Mouse (Mus musculus) intestine, embryonic 16.5 days (tissue): ENCODE measurements around the gene Gm45753. TPM values are rescaled to one million over a fixed set of nuclear protein-coding genes. Genes with fewer than 3 reads are reported as not detected.

Source experiments
- ATAC-seq: fragments of 200-750 bp; cut with Nextera tagmentation; 2 replicates; pipeline ENCODE4 v1.8.0; 2017; ENCODE audit warnings: moderate TSS enrichment, moderate library complexity
- H3K27ac ChIP-seq: fragments of 300-500 bp; sonication (generic); 2 replicates; pipeline ENCODE4 v1.5.1; 2014; ENCODE audit warnings: mild to moderate bottlenecking, low read length
- H3K27me3 ChIP-seq: fragments of 300-500 bp; sonication (generic); replicated peaks from 2 replicates; pipeline ENCODE4 v1.6.1; 2014; ENCODE audit warnings: low read length, control low read depth, mixed read lengths; ENCODE audit not compliant: control insufficient read depth, insufficient read depth
- H3K36me3 ChIP-seq: fragments of 300-500 bp; sonication (generic); 2 replicates; pipeline ENCODE4 v1.6.1; 2014; ENCODE audit warnings: low read length, control low read depth; ENCODE audit not compliant: control insufficient read depth, insufficient read depth
- H3K4me1 ChIP-seq: fragments of 300-500 bp; sonication (generic); 2 replicates; pipeline ENCODE4 v1.6.1; 2014; ENCODE audit warnings: low read length, control low read depth, mixed read lengths; ENCODE audit not compliant: control insufficient read depth, insufficient read depth
- H3K4me2 ChIP-seq: fragments of 300-500 bp; sonication (generic); 2 replicates; pipeline ENCODE4 v1.6.1; 2014; ENCODE audit warnings: low read depth, low read length, control low read depth
- H3K4me3 ChIP-seq: fragments of 300-500 bp; sonication (generic); 2 replicates; pipeline ENCODE4 v1.5.1; 2014; ENCODE audit warnings: mild to moderate bottlenecking, low read length
- H3K9ac ChIP-seq: fragments of 300-500 bp; sonication (generic); 2 replicates; pipeline ENCODE4 v1.6.1; 2014; ENCODE audit warnings: low read depth, low read length
- H3K9me3 ChIP-seq: fragments of 300-500 bp; sonication (generic); 2 replicates; pipeline ENCODE4 v1.6.1; 2016; ENCODE audit warnings: low read length, control low read depth; ENCODE audit not compliant: control insufficient read depth
- WGBS: fragments of 180-500 bp; shearing (Covaris S2); extraction: QIAGEN DNeasy Blood & Tissue Kit; methylation state at CpG from one replicate; pipeline ENCODE4 v1.1.7; 2014; 5-methylcytosine and 5-hydroxymethylcytosine counted together
- polyA plus RNA-seq: library from polyadenylated mRNA; unstranded; fragments of >200 nt; fragmentation: Nextera tagmentation; extraction: Ambion mirVana; gene quantifications from 2 replicates; pipeline ENCODE4 v1.2.1, GENCODE M21; 2015

Gene Gm45753
- polyA plus RNA-seq, 1 experiment from 2014 or later: 0.54 TPM

DNA sequence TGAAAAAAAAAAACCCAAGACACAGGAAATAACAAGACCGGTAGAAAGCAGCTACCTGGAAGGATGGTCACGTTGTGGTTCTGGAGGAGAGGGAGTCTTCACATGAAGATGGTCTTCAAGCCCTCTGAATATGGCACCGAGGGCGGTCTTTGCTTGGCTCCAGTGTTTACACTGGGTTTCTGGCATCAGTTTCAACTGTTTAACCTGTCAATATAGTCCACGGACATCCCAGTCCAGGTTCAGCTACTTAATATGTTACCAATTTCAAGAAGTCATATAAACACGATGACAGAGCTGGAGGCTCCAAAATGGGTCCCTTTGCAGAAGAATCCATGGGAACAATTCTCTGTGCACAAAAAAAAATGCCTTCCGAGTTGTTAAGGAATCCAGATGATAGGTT, 13.6 kb downstream of the Gm45753 start, which contains the start of gene Klkb1:
Gene Klkb1, minus strand, starts transcription at position 173 of the 400 bp plus-strand sequence.
- no peaks in the 10 kb centered on the region for H3K9me3 ChIP-seq
- no peak within 1 kb of the TSS for H3K27ac ChIP-seq
- H3K36me3 ChIP-seq: no peaks in the 10 kb centered on the region
- no peak for ATAC-seq
- 71% methylated on average over 7 of the region's 7 CpGs for WGBS
- H3K4me2 ChIP-seq: no peak within 1 kb of the TSS
- no peaks in the 10 kb centered on the region for H3K4me1 ChIP-seq
- H3K27me3 ChIP-seq: no peaks in the 10 kb centered on the region
- no peak within 1 kb of the TSS for H3K9ac ChIP-seq
- H3K4me3 ChIP-seq: no peak within 1 kb of the TSS

DNA sequence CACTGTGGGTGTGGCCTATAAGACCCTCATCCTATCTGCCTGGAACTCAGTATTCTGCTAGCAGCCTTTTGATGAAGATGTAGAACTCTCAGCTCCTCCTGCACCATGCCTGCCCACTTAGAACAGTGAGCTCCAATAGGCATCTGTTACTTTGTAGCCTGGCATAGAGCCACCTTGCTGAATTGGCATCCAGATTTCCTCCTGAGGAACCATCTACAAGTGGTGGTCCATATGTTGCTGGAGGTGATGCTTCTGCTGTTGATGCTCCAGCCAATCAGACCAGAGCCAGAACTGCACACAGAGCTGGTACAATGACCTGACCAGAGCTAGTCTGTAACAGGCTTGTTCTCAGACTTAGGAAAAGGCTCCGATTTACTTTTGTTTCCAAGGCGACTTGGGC, 16.5 kb downstream of the Gm45753 start:
- no peak overlapping the region for H3K27ac ChIP-seq
- no peak for ATAC-seq

DNA sequence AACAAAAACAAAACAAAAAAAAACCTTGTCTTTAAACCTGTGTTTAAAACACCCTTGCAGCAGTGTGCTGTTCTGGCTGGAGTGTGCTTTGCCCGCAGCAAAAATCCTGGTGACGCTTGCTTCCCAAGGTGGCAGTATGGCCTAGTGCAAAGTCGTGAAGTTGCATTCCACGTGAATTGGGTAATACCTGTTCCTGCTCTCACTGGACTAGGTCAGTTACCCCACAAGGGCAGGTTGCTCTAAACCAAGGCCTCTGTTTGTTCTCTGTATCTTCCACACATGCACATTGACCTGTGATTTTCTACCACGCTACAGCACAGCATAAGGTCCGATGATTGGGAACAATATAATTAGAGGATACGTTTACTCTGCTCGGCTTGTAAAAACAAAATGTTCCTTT, 26.6 kb downstream of the Gm45753 start:
- no peaks in the 10 kb centered on the region for H3K9me3 ChIP-seq
- no peak overlapping the region for H3K4me3 ChIP-seq
- no peaks in the 10 kb centered on the region for H3K27me3 ChIP-seq
- H3K36me3 ChIP-seq: no peaks in the 10 kb centered on the region
- no peak overlapping the region for H3K27ac ChIP-seq
- no peak overlapping the region for H3K9ac ChIP-seq
- H3K4me2 ChIP-seq: no peak overlapping the region
- no peak for ATAC-seq
- H3K4me1 ChIP-seq: no peaks in the 10 kb centered on the region
- 65% methylated on average over 8 of the region's 8 CpGs for WGBS

More for the DNA sequence above, 16.5 kb downstream of the Gm45753 start:
- Histone ChIP-seq H3K9ac (no peak overlapping the region), H3K27me3 (no peaks in the 10 kb centered on the region), H3K9me3 (no peaks in the 10 kb centered on the region), H3K4me1 (no peaks in the 10 kb centered on the region), H3K4me3 (no peak overlapping the region), H3K36me3 (no peaks in the 10 kb centered on the region), H3K4me2 (no peak overlapping the region)
- WGBS: 88% methylated on average over 2 of the region's 2 CpGs

DNA sequence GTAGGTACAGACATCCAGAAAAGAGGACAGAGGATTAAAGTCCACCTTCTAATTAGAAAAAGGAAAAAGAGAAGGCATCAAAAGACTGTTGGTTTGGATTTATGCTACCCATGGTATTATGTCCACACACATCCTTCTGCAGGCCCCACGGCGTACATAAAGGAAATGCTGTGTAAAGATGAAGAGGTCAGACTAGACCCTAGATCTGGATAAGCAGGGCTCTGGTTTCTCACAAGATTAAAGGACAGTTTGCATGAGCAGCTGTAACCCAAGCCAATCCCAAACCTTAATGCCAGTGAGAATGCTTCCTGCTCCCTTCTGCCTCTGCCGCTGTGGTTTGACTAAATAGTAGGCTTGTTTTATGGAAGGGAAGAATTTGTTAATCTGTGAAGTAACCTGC, 30.8 kb downstream of the Gm45753 start:
- 51% methylated on average over 3 of the region's 3 CpGs for WGBS
- Histone ChIP-seq H3K9me3 (no peaks in the 10 kb centered on the region), H3K4me3 (no peak overlapping the region), H3K4me2 (no peak overlapping the region), H3K27ac (no peak overlapping the region), H3K27me3 (no peaks in the 10 kb centered on the region), H3K9ac (no peak overlapping the region), H3K4me1 (no peaks in the 10 kb centered on the region), H3K36me3 (no peaks in the 10 kb centered on the region)
- ATAC-seq: no peak

DNA sequence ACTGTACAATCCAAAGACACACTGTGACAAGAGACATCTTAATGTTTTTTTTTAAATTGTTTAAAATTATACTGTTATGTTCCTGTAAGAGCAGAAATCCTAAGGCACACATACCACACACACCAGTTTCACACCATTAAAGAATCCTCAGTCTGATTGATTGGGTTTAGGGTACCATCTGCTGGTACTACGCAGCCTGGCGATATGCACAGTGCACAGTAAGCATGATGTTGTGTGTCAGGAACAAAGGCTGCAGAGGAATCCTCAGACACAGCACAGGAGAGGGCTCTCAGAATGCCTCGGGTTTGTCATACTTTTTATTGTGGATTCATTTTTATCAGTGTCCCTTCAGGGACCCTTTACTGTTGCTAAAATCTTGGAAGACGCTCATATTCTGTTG, 33.9 kb downstream of the Gm45753 start:
- Histone ChIP-seq H3K27me3 (no peaks in the 10 kb centered on the region), H3K9me3 (no peaks in the 10 kb centered on the region), H3K36me3 (no peaks in the 10 kb centered on the region), H3K27ac (no peak overlapping the region), H3K9ac (no peak overlapping the region), H3K4me1 (no peaks in the 10 kb centered on the region), H3K4me2 (no peak overlapping the region), H3K4me3 (no peak overlapping the region)
- ATAC-seq: no peak
- 64% methylated on average over 4 of the region's 4 CpGs for WGBS

DNA sequence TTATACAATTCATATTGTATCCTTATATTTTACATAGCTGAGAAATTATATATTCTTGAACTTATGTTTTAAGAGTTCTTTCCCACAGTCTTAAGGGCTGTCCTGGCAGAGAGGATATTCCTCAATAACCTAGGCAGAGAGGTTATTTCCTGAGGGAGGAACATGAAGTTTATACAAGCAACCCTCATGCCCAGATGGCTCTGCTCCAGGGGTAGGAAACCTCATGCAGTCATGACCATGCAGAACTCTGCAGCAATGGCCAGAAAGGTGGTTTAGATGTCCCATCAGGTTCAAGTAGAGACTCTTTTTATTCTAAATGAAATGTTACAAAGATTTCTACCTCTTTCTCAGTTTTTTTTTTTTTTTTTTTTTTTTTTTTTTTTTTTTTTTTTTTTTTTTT, 39.2 kb downstream of the Gm45753 start:
- no peaks in the 10 kb centered on the region for H3K4me1 ChIP-seq
- H3K4me3 ChIP-seq: no peak overlapping the region
- H3K4me2 ChIP-seq: no peak overlapping the region
- H3K9ac ChIP-seq: no peak overlapping the region
- no peak overlapping the region for H3K27ac ChIP-seq
- H3K27me3 ChIP-seq: no peaks in the 10 kb centered on the region
- ATAC-seq: no peak
- no peaks in the 10 kb centered on the region for H3K36me3 ChIP-seq
- H3K9me3 ChIP-seq: no peaks in the 10 kb centered on the region

DNA sequence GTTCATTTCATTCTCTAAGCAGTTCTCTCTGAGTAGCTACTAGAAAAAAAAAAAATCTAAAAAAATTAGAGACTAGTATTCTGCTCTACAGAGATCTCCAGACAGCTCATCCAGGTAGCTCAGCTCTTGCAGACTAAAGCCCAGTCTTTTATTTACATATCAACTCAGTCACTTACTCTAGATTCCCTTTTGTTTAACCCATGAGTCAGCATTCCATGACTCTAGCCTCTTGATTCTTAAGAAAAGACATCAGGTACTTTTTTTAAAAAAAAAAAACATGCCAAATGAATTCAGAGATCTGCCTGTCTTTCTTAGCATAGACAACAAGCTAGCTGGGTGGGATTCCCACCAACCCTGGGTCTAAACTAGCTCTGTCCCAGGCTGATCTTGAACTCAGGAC, 39.8 kb downstream of the Gm45753 start:
- H3K4me3 ChIP-seq: no peak overlapping the region
- H3K9me3 ChIP-seq: no peaks in the 10 kb centered on the region
- no peak overlapping the region for H3K9ac ChIP-seq
- ATAC-seq: no peak
- H3K36me3 ChIP-seq: no peaks in the 10 kb centered on the region
- H3K4me1 ChIP-seq: no peaks in the 10 kb centered on the region
- no peaks in the 10 kb centered on the region for H3K27me3 ChIP-seq
- no peak overlapping the region for H3K4me2 ChIP-seq
- H3K27ac ChIP-seq: no peak overlapping the region

DNA sequence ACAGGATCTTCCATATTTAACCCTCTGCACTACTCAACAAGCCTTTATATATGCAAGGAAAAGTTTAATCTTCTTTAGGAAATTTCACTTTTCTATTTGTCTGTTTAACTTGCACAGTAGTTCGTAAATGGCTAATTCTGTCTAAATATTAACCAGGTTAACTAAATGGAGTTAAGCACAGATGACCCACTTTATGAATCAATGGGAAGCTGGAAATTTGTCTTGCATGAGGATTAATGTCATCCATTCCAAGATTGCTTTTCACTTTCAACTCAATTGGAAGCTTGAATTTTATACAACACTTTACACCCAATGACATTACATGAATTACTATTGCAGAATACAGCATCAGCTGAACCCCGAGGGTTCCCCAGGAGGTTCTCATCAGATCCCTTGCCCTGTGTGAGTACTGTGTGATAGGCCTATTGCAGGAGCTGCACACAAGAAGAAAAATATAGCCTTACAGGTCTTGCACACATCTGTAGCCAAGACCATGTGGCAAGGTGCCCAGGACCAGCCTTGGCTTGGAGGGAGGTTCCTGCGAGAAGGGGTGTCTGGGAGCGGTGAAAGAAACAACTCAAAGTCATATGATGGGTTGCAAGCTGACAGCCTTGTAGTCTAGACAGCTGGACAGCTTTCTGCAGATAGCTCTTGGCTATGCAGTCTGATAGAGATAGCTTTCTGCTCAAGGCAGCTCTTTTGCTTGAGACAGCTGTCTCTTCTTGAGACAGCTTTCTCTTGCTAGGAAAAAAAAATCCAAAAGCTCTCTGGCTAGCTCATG, 40.5 kb downstream of the Gm45753 start:
- Histone ChIP-seq H3K9ac (no peak overlapping the region), H3K4me3 (no peak overlapping the region), H3K27ac (no peak overlapping the region), H3K27me3 (no peaks in the 10 kb centered on the region), H3K9me3 (no peaks in the 10 kb centered on the region), H3K4me2 (no peak overlapping the region), H3K4me1 (no peaks in the 10 kb centered on the region), H3K36me3 (no peaks in the 10 kb centered on the region)
- no peak for ATAC-seq
- 58% methylated on average over 4 of the region's 4 CpGs for WGBS

DNA sequence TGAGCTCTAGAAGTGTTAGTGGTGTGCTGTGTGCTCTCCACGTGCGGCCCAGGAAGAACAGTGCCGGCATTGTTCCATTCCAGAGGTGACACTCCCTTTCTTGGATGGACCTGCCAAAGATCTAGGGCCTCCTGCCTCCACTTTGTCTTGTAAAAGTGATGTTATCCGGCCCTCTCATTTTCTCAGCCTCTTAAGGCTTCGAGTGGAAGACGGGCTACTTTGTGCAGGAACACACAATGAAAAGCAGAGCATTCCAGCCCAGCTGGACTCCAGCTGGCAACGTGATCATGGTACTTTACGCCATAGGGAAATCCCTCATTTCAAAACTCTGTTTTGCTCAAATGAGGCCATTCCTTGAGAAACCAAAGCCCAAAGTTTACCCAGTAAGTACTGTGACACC, 41.3 kb downstream of the Gm45753 start:
- H3K27me3 ChIP-seq: no peaks in the 10 kb centered on the region
- ATAC-seq: no peak
- 51% methylated on average over 8 of the region's 8 CpGs for WGBS
- no peaks in the 10 kb centered on the region for H3K36me3 ChIP-seq
- H3K9ac ChIP-seq: no peak overlapping the region
- H3K4me3 ChIP-seq: no peak overlapping the region
- H3K9me3 ChIP-seq: no peaks in the 10 kb centered on the region
- H3K4me2 ChIP-seq: no peak overlapping the region
- H3K4me1 ChIP-seq: no peaks in the 10 kb centered on the region
- no peak overlapping the region for H3K27ac ChIP-seq

DNA sequence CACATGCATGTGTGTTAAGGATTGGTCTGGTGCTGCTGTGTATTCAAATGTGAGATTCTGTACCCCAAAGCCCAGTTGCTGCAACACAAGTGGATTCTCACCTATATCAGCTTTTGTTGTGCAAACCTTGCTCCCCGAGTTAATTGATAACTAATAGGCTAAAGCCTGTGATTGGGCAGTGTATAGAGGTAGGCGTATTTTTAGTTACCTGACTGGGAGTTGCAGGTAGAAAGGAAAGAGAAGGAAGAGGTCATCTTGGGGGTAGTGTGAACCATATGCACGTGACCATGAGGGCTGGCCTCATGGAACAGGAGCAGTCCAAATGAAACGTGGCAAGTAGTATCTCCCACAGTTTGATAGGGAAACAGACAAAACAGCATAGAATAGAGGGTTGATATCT, 43.3 kb downstream of the Gm45753 start:
- Histone ChIP-seq H3K4me2 (no peak overlapping the region), H3K9ac (no peak overlapping the region), H3K9me3 (no peaks in the 10 kb centered on the region), H3K4me1 (no peaks in the 10 kb centered on the region), H3K27ac (no peak overlapping the region), H3K27me3 (no peaks in the 10 kb centered on the region), H3K4me3 (no peak overlapping the region), H3K36me3 (no peaks in the 10 kb centered on the region)
- WGBS: 77% methylated on average over 4 of the region's 4 CpGs
- ATAC-seq: peak; percentile 86
